Mouse (Mus musculus) thymus, adult 2 months (tissue): ENCODE measurements at regions not wholly inside any gene's neighbourhood (a gene's known extent, or its start where the extent isn't known, plus 50 kb on each side); places are given as distances from the start of the nearest gene placed in this dataset.

Experiments used
- DNase-seq: peaks from one replicate; pipeline ENCODE4 v3.0.0; 2021
- H3K27ac ChIP-seq: fragments of 200-500 bp; 2 replicates; pipeline ENCODE4 v1.5.1; 2012; ENCODE audit warnings: low read length, control low read depth; ENCODE audit not compliant: control insufficient read depth, insufficient read depth
- H3K27me3 ChIP-seq: fragments of 200-500 bp; 2 replicates; pipeline ENCODE4 v1.6.1; 2012; ENCODE audit warnings: mild to moderate bottlenecking, low read length, moderate library complexity, mixed read lengths; ENCODE audit not compliant: control insufficient read depth, insufficient read depth
- H3K36me3 ChIP-seq: fragments of 200-500 bp; 2 replicates; pipeline ENCODE4 v1.6.1; 2012; ENCODE audit warnings: mild to moderate bottlenecking, low read length, moderate library complexity; ENCODE audit not compliant: control insufficient read depth, insufficient read depth
- H3K4me1 ChIP-seq: fragments of 200-500 bp; replicated peaks from 2 replicates; pipeline ENCODE4 v1.6.1; 2012; ENCODE audit warnings: low read length; ENCODE audit not compliant: control insufficient read depth, insufficient read depth
- H3K4me3 ChIP-seq: fragments of 200-500 bp; 2 replicates; pipeline ENCODE4 v1.5.1; 2012; ENCODE audit warnings: mild to moderate bottlenecking, low read length, control low read depth, moderate library complexity; ENCODE audit not compliant: control insufficient read depth, insufficient read depth
- CTCF ChIP-seq: fragments of 200-500 bp; IDR thresholded peaks from 2 replicates; pipeline ENCODE4 v1.5.1; 2012; ENCODE audit warnings: mild to moderate bottlenecking, control low read depth, low read length, moderate library complexity, borderline replicate concordance; ENCODE audit not compliant: control insufficient read depth, poor library complexity, insufficient read depth; ENCODE audit errors: extremely low read depth
- POLR2A ChIP-seq: fragments of 200-500 bp; IDR thresholded peaks from 2 replicates; pipeline ENCODE4 v1.6.1; 2012; ENCODE audit warnings: mild to moderate bottlenecking, low read length, control low read depth, moderate library complexity; ENCODE audit not compliant: control insufficient read depth, poor library complexity, insufficient read depth; ENCODE audit errors: extremely low read depth
- WGBS: fragments of 180-500 bp; shearing (Covaris S2); methylation state at CpG from one replicate; pipeline ENCODE4 v1.1.7; 2018; 5-methylcytosine and 5-hydroxymethylcytosine counted together

- TF ChIP-seq POLR2A (no peak), CTCF (no peak)
- no peak for DNase-seq
- Histone ChIP-seq H3K4me3 (no peak overlapping the region), H3K36me3 (no peaks in the 10 kb centered on the region), H3K27me3 (no peaks in the 10 kb centered on the region), H3K4me1 (no peaks in the 10 kb centered on the region), H3K27ac (no peak overlapping the region)
- 92% methylated on average over 4 of the region's 4 CpGs for WGBS
Observed at GRCm38 (mm10) chr1:61121480-61121879, 143.8 kb downstream of the Icos start.

- H3K4me3 ChIP-seq, result no peak overlapping the region
- no peaks in the 10 kb centered on the region for H3K36me3 ChIP-seq
- TF ChIP-seq CTCF (no peak), POLR2A (no peak)
- no peak overlapping the region for H3K27ac ChIP-seq
- WGBS, result 88% methylated on average over 2 of the region's 2 CpGs
- no peaks in the 10 kb centered on the region for H3K4me1 ChIP-seq
- no peaks in the 10 kb centered on the region for H3K27me3 ChIP-seq
- peak; percentile 10 for DNase-seq
Observed at GRCm38 (mm10) chr1:61125127-61125526, 147.4 kb downstream of the Icos start.

- Histone ChIP-seq H3K4me3 (no peak overlapping the region), H3K27ac (peak overlapping the region; percentile 56; the same call in 1 of the 2 replicates), H3K27me3 (no peaks in the 10 kb centered on the region), H3K4me1 (peaks cover 5% of the 10 kb centered on the region), H3K36me3 (no peaks in the 10 kb centered on the region)
- DNase-seq, result peak; percentile 21
- TF ChIP-seq POLR2A, result no peak
- no peak for TF ChIP-seq CTCF
- 64% methylated on average over 9 of the region's 9 CpGs for WGBS
Observed at GRCm38 (mm10) chr1:61135597-61136545, 158.1 kb downstream of the Icos start.

GRCm38 (mm10) chr1:61137210-61137885 is 159.6 kb downstream of the Icos start:
- peaks cover 5% of the 10 kb centered on the region for H3K4me1 ChIP-seq
- no peaks in the 10 kb centered on the region for H3K36me3 ChIP-seq
- no peak for DNase-seq
- TF ChIP-seq POLR2A, result no peak
- TF ChIP-seq CTCF, result no peak
- no peaks in the 10 kb centered on the region for H3K27me3 ChIP-seq
- H3K27ac ChIP-seq, result no peak overlapping the region
- WGBS, result 83% methylated on average over 5 of the region's 5 CpGs
- no peak overlapping the region for H3K4me3 ChIP-seq

GRCm38 (mm10) chr1:61137954-61138353 is 160.2 kb downstream of the Icos start:
- no peaks in the 10 kb centered on the region for H3K36me3 ChIP-seq
- H3K27ac ChIP-seq, result no peak overlapping the region
- no peak for DNase-seq
- 94% methylated on average over 11 of the region's 11 CpGs for WGBS
- no peak overlapping the region for H3K4me3 ChIP-seq
- H3K27me3 ChIP-seq, result no peaks in the 10 kb centered on the region
- H3K4me1 ChIP-seq, result peaks cover 5% of the 10 kb centered on the region
- TF ChIP-seq CTCF (no peak), POLR2A (no peak)

GRCm38 (mm10) chr1:61139291-61139983 is 161.7 kb downstream of the Icos start:
- Histone ChIP-seq H3K4me1 (peaks cover 5% of the 10 kb centered on the region), H3K36me3 (no peaks in the 10 kb centered on the region), H3K27me3 (no peaks in the 10 kb centered on the region), H3K27ac (no peak overlapping the region), H3K4me3 (no peak overlapping the region)
- WGBS, result 47% methylated on average over 15 of the region's 15 CpGs
- no peak for TF ChIP-seq POLR2A
- TF ChIP-seq CTCF, result peak; percentile 57; the same call in 1 of the 2 replicates
- DNase-seq, result peak; percentile 13
